Mouse (Mus musculus) c-Kit-positive CD71-negative TER-119-negative erythroid progenitor cells, embryonic 14.5 days (primary cell): ENCODE results near the gene Cacnb1.

Experiments used
- DNase-seq: peaks from one replicate; pipeline ENCODE4 v3.0.0-alpha.2; 2013; ENCODE audit warnings: low read depth

Cacnb1 gene

GRCm38 (mm10) chr11:98011716-98012115, 11.1 kb downstream of the Cacnb1 start:
- no peak for DNase-seq

- DNase-seq = no peak
Measured at GRCm38 (mm10) chr11:98008087-98008486, 14.7 kb downstream of the Cacnb1 start.

DNA sequence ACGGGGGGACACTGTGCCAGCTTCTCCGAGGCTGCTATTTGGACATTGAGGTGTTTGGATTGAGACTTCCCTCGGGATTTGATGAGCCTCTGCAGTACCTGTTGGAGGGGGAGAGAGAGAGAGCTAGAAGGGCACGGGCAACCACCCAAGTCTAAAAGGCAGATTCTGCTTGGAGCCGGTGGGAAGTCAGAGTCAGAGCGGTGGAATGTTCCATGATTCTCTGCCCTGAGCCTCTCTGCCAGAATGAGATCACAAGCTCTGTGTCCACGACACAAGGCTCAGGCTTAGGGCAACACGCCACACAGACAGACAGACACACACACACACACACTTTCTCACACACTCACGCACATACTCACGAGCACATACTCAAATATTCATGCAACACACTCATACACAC, 17.1 kb downstream of the Cacnb1 start:
- DNase-seq = no peak

DNA sequence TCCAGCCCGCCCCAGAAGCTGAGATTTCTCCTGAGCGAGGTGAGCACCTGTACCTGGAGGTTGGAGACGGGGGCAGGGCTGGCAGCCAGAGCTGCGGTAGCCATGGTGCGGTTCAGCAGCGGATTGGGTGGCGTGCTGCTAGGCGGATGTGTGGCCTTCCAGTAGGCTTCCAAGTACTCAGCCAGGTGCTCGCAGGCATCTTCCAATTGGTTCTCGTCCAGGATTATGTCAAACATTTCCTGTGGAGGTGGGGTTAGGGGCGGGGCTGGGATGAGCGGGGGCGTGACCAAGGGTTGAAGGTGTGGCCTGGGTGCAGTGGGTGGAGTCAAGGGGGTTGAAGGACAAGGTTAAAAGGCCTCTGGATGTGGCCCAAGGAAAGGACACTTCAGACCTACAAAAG, 17.8 kb downstream of the Cacnb1 start:
- DNase-seq = no peak

GRCm38 (mm10) chr11:98004161-98004560, 18.7 kb downstream of the Cacnb1 start:
- no peak for DNase-seq

DNA sequence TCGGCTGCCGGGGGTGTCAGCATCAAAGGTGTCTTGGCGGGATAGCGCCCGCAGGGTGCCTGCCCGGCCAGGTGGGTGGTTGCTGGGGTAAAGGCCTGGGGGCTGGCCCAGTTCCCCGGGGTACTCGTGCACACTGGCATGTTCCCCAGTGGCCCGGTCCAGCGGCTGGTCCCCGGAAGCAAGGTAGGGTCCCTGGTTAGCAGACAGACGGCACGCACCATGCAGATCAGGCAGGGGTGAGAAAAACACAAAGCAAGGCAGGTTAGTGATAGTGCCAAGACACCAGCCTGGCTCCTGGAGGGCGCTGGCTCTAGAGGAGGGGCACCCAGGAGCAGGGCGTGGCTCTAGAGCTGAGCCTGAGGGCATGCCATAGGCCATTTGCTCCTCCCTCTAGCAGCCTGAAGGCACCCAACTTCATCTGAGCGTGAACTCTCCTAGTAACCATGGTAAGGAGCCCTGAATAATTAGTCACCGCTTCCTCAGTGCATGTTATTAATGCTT, 19.6 kb downstream of the Cacnb1 start:
- DNase-seq = no peak

DNA sequence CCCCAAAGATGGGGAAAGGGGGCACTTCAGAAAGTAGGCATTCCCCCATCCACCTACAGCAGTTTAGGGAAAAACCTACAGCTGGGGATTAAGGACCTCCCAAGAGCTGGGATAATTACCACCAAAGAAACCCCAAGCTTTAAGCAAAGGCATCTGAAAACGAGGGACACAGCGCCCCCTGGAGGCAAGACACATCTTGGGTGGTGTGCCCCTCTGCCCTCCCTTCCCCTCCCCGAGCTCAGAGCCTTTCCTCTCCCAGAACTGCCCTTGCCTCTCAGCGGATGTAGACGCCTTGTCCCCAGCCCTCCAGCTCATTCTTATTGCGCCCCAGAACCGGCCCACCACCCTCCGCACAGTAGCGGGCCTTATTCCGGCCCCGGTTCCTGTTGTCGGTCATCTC, 20.2 kb downstream of the Cacnb1 start:
- DNase-seq = peak; percentile 79

DNA sequence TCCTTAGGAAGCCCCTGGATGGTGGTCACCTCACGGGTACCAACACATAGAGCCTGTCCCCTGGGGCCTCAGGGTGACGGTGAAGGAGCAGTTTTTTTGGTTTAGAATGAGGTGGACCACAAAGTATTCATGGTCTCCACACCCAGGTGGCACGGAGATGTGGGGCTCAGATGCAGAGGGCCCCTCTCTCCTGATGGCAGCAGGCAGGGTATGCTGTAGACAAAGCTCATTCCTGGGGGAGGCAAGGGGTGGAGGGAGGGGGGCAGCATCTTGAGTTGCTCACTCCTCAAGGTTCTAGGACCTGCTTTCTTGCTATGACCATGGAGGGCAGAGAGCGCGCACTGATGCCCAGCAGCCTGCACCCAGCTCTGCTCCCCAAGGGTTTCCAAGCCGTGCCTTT, 20.8 kb downstream of the Cacnb1 start:
- DNase-seq = no peak

- DNase-seq = no peak
Measured at GRCm38 (mm10) chr11:98001351-98001824, 21.4 kb downstream of the Cacnb1 start.

DNA sequence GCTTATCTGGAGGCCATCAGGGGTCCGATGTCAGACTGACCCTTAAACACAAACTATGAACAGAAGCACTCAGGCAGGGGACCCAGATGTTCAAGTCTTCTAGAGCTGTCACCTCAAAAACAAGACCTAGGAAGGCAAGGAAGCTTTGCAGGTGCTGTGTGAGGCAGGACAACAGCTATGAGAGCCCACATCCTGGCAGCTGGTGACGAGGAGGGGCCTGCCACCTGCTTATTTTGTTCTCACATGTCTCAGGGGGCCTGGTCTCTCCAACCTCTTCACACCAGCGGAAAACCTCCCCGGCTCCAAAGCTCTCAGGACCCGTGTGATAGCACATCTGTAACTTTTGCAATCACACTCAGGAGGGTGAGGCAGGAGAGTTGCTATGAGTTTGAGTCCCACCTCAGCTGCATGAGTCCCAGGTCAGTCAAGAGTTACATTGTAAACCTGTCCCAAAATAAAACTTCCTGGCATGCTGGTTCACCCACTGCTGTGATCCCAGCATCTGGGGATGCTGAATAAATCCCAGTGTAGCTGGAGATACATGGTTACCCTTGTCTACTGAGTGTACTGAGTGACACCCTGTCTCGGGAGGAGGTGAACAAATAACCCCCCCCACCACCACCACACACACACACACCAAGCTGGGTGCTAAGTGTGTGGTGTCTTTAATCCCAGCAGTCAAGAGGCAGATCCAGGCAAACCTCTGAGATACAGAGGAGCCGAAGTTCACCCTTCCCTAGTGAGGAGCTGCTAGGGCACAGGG, 22.3 kb downstream of the Cacnb1 start:
- no peak for DNase-seq

- DNase-seq = no peak
Measured at GRCm38 (mm10) chr11:97999748-98000147, 23.1 kb downstream of the Cacnb1 start.

GRCm38 (mm10) chr11:97998898-97999608, 23.8 kb downstream of the Cacnb1 start:
- DNase-seq = no peak

- DNase-seq = no peak
Measured at GRCm38 (mm10) chr11:97998074-97998793, 24.6 kb downstream of the Cacnb1 start.

- DNase-seq = no peak
Measured at GRCm38 (mm10) chr11:97997387-97997960, 25.4 kb downstream of the Cacnb1 start.

GRCm38 (mm10) chr11:97996691-97997090, 26.1 kb downstream of the Cacnb1 start:
- DNase-seq = no peak

- peak; percentile 58 for DNase-seq
Measured at GRCm38 (mm10) chr11:97995564-97996288, 27.1 kb downstream of the Cacnb1 start, which contains the start of gene Arl5c. Arl5c (minus strand) TSS chr11:97996181.

- peak; percentile 75 for DNase-seq
Measured at GRCm38 (mm10) chr11:97994539-97995100, 28.2 kb downstream of the Cacnb1 start.

DNA sequence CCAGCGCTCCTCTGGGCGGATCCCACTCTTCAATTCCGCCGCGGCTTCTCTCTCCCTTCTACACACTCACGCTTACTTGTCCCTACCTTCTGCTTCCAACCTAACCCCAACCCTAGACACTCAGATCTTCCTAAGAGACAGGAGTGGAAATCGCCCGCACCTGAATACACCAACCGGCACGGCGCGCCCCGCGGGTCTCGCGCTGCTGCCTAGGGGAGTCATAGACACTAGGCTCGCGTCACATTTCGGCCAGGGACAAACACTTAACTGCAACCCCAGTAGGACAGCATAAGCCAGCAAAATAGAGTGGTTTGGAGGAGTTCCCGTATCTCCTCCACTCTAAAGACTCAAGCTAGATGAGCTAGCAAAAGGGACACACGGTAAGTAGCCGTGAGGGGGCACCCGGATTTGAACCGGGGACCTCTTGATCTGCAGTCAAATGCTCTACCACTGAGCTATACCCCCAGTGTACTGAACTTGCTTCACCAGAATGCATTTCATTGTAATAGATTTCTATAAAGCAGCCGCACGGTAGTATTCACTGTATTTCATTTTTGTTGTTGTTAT, 34.2 kb downstream of the Cacnb1 start:
- DNase-seq = peak; percentile 81

- peak; percentile 95 for DNase-seq
Measured at GRCm38 (mm10) chr11:97987551-97988526, 35.0 kb downstream of the Cacnb1 start.
